Mouse (Mus musculus): ENCODE data around the gene Hecw2. TPM values are rescaled to one million over a fixed set of nuclear protein-coding genes. Genes with fewer than 3 reads are reported as not detected.

Gene Hecw2
- total RNA-seq, 1 experiment from 2014 or later: not detected

- no peak for ATAC-seq (replicated peaks; ENCODE audit: low read depth, poor library complexity, severe bottlenecking)
These were observed 192.9 kb downstream of the Hecw2 start for GRCm38 (mm10) chr1:54002077-54002476.

DNA sequence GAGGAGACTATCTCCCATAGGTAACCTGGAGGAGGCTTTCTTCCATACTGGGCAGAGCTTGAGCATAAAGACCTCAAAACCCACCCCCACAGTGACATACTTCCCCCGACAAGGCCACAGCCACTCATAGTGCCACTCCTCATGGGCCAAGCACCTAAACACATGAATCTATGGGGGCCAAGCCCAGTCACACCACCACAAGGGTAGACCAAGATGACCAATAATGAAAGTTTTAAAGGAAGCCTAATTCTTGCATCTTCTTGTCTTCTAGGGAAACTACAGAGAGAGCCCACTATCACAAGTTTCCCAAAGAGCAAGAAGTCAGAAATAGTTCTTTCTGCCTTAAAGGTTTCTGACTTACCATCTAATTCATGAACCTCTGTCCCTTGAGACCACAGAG is 197.7 kb downstream of the Hecw2 start:
- no peak for ATAC-seq (replicated peaks; ENCODE audit: low read depth, poor library complexity, severe bottlenecking)

- no peak for ATAC-seq (replicated peaks; ENCODE audit: low read depth, poor library complexity, severe bottlenecking)
These were observed 208.6 kb downstream of the Hecw2 start for GRCm38 (mm10) chr1:53986185-53986892.

DNA sequence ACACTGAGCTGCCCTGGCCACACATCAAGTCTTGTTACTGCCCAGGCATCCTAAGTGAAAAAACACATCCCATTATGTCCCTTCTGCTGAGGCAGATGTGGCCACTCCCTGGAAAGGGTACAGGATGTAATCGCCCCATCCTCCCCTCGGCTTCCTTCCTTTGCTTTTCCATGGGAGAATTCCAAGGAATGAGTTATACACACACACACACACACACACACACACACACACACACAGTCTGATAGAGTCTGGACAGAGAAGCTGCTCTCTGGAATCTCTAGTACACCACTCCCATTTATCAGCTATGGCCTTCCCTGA is 216.5 kb downstream of the Hecw2 start:
- ATAC-seq (replicated peaks; ENCODE audit: low read depth, poor library complexity, severe bottlenecking): no peak

- peak; percentile 78 for ATAC-seq (replicated peaks; ENCODE audit: low read depth, poor library complexity, severe bottlenecking)
These were observed 217.0 kb downstream of the Hecw2 start for GRCm38 (mm10) chr1:53977806-53978513.

DNA sequence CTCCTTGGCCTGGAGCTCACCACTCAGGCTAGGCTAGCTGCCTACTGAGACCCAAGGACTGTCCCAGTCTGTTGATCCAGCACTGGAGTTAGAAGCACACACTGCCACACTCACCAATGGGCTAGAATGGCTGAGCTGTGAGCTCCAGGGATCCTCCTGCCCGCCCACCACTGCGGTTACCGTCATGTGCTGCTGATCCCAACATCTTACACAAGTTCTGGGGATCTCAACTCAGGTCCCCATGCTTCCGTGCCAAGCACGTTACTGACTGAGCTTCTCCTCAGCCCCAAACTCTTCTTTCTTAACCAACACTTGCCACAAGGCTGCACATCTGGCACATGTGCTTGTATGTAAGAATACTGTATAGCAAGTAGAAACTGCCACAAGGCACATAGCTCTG is 218.2 kb downstream of the Hecw2 start:
- no peak for ATAC-seq (replicated peaks; ENCODE audit: low read depth, poor library complexity, severe bottlenecking)

- no peak for ATAC-seq (replicated peaks; ENCODE audit: low read depth, poor library complexity, severe bottlenecking)
These were observed 218.9 kb downstream of the Hecw2 start for GRCm38 (mm10) chr1:53976100-53976499.

DNA sequence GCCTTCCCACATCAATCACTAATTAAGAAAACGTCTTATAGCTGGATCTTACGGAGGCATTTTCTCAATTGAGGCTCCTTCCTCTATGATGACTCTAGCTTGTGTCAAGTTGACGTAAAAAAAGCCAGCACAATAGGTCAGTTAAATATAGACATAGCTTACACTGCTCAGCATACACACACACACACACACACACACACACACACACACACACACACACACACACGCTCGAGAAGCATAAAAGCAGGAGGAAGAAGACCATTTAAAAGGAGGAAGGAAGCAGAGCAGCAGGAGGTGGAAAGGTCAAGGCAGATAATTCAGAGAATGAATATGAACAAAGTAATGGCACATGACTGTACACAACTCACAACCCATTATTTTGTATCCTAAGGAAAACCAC is 220.0 kb downstream of the Hecw2 start:
- no peak for ATAC-seq (replicated peaks; ENCODE audit: low read depth, poor library complexity, severe bottlenecking)

- ATAC-seq (replicated peaks; ENCODE audit: low read depth, poor library complexity, severe bottlenecking): 0 out of 2 replicates have a peak, but pooled peaks have one; percentile 22
These were observed 224.5 kb downstream of the Hecw2 start for GRCm38 (mm10) chr1:53970326-53970977.

DNA sequence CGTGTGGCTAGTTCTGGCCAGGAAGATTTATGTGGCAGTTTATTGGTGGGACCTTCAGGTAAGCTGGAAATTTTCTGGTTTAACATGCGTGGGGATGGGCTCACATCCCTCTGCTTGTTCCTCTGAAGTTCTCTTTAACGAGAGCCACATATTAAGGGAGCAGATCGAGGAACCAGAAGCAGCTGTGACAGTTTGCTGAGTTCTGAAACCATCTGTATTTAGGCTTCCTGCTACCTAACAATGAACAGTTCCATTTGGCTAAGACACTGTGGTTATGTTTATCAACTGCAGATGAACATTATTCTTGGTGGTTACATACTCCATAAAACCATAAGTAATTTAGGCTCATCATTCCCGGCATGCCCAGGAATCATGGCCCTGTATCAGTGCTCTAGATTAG is 242.6 kb downstream of the Hecw2 start:
- peak; percentile 39; the same call in 1 of the 2 replicates for ATAC-seq (replicated peaks; ENCODE audit: low read depth, poor library complexity, severe bottlenecking)

- ATAC-seq (replicated peaks; ENCODE audit: low read depth, poor library complexity, severe bottlenecking): peak; percentile 98
These were observed 249.2 kb downstream of the Hecw2 start for GRCm38 (mm10) chr1:53945815-53946214.

- no peak for ATAC-seq (replicated peaks; ENCODE audit: low read depth, poor library complexity, severe bottlenecking)
These were observed 252.5 kb downstream of the Hecw2 start for GRCm38 (mm10) chr1:53942468-53942867.

GRCm38 (mm10) chr1:53941528-53941927 is 253.4 kb downstream of the Hecw2 start:
- no peak for ATAC-seq (replicated peaks; ENCODE audit: low read depth, poor library complexity, severe bottlenecking)

DNA sequence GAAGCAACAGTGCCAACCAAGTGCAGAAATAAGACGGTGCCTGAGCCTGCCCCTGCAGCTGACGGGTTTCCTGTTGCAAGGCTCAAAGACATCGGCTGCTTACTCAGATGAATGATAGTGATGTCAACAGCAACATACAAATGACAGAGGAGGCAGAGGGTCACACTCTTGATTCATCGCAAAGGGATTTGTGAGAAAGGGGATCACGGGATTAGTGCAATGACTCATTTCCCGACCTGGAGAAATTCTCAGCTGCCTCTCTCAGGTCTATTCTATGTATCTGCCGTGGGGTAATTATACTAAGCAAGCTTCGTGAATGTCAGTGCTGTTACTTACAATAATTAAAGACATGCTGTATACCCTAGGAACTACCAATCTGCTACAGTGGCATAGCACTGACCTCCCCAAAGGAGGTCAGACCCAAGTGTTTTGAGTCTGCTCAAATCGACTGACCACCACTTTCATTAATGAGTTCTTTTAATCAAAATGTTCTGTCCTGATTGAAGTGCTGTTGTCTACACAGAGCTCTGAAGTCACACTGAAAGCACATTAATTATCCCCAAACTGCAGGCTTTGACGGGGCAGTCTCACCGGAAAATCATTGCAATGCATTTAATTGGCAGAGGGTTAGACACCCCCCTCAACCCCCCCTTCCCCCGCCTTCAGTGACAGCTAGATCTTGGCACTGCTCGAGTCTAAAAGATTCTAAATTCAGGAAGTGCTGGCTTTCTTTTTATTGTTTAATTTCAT is 254.5 kb downstream of the Hecw2 start:
- ATAC-seq (replicated peaks; ENCODE audit: low read depth, poor library complexity, severe bottlenecking): peak; percentile 64

DNA sequence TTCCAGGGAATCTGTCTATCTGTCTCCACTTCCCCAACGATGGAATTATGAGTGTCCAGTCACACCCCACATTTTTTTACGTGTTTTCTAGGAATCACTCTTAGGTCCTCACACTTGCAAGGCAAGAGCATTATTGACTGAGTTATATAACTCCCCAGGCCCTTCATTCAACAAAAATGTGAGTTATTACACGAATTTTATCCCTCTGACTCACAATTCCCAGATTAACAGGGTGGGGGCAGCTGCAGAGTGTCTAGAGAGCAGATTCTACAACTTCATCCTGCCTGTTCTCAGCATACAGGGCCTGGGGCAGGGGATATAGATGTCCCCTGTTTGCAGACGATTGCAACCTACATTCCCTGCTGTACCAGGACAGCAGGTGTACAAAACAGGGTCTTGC is 255.7 kb downstream of the Hecw2 start:
- ATAC-seq (replicated peaks; ENCODE audit: low read depth, poor library complexity, severe bottlenecking): no peak

- ATAC-seq (replicated peaks; ENCODE audit: low read depth, poor library complexity, severe bottlenecking): no peak
These were observed 261.7 kb downstream of the Hecw2 start for GRCm38 (mm10) chr1:53933308-53933707.

DNA sequence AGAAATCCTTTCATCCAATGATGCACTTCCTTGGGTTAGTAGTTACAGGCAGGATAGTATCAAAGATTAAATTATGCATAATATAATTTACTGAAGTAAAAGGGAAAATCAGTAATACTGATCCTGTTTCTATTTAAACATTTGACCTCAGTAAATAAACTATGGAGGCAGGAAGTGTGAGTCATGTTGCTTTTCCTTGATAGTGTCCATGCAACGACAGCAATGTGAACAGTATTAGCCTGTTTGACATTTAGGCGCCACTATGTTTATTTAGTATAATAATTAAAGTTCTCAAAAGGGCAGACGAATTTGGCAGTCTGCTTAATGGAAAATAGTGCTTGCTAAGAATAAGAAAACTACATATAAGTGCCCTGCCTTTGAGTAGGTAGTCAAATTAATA is 263.7 kb downstream of the Hecw2 start:
- ATAC-seq (replicated peaks; ENCODE audit: low read depth, poor library complexity, severe bottlenecking): no peak

- ATAC-seq (replicated peaks; ENCODE audit: low read depth, poor library complexity, severe bottlenecking): peak; percentile 65
These were observed 267.4 kb downstream of the Hecw2 start for GRCm38 (mm10) chr1:53927605-53928004.

DNA sequence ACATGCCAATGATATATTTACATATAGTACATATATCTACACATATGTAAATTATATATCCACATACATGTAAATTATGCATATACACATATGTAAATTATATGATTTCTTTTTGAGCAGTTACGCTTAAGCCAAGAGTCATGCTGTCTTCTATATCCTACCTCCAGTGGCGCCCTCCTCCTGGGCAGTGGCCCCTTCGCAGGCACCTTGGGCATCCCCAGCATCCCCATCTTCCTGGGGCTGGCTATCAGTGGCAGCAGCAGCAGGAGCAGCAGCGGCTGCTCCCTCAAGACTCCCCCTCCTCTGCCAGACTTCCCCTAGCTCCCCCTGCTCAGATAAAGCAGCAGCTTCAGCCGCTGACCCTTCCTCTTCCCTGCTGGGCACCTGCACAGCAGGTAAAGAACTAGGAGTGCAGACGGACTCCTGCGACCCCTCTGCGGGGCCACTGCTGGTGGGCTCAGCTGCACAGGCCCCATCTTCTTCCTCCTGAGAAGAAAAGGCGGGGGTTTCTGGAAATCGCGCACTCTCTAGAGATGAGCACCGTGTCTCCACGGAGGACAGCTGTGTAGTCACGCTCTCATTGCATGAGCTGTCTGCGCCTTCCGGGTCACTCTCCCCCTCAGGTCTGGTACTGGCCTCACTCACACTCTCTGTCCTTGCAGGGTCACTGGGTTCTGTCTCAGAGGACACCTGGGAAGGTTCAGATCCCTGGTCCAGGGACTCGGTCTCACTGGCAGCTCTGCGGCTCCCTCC is 269.6 kb downstream of the Hecw2 start:
- ATAC-seq (replicated peaks; ENCODE audit: low read depth, poor library complexity, severe bottlenecking): no peak

- no peak for ATAC-seq (replicated peaks; ENCODE audit: low read depth, poor library complexity, severe bottlenecking)
These were observed 283.1 kb downstream of the Hecw2 start for GRCm38 (mm10) chr1:53911848-53912247.

Data from common myeloid progenitor, adult 5-6 weeks (primary cell).